Mouse (Mus musculus) T-helper 1 cell (primary cell): ENCODE measurements around the gene DXBay18.
"Not testable (repeated sequence)": the region's sequence is repeated elsewhere in the genome, so short reads cannot be mapped to it uniquely, and the experiment has no call there.

Source experiments
- in situ Hi-C: fragments of 300-600 bp; cut with MboI, MseI; formaldehyde crosslinking; loops from one replicate; pipeline ENCODE4 v1.15.1; 2025; ENCODE audit warnings: high pct_unique_total_duplicates

Gene DXBay18

GRCm38 (mm10) chrX:73149350-73149749, at the start of gene DXBay18:
Gene DXBay18, minus strand, starts transcription at chrX:73149450.
- in situ Hi-C loops, result not testable (repeated sequence)

GRCm38 (mm10) chrX:73191934-73192333, 42.7 kb upstream of the DXBay18 start, which contains the start of gene Xlr3b:
Gene Xlr3b, plus strand, starts transcription at chrX:73192207.
- in situ Hi-C loops, result loop anchor here (5.0 kb wide), 1 partner anchor 1500 kb away; no protein-coding TSS in a partner anchor

GRCm38 (mm10) chrX:73176889-73177288, 27.6 kb upstream of the DXBay18 start, which contains the start of gene Spin2d:
Gene Spin2d, minus strand, starts transcription at chrX:73176989.
- in situ Hi-C loops, result not testable (repeated sequence)

- in situ Hi-C loops, result not testable (repeated sequence)
Measured at GRCm38 (mm10) chrX:73148496-73148895, 754 bp downstream of the DXBay18 start, which contains the start of gene Xlr5b. Gene Xlr5b, plus strand, starts transcription at chrX:73148796.

GRCm38 (mm10) chrX:73143218-73143618, 6.0 kb downstream of the DXBay18 start:
- in situ Hi-C loops, result not testable (repeated sequence)

GRCm38 (mm10) chrX:73122859-73123829, 26.1 kb downstream of the DXBay18 start:
- in situ Hi-C loops, result not testable (repeated sequence)

GRCm38 (mm10) chrX:73116747-73117146, 32.5 kb downstream of the DXBay18 start, which contains the start of gene Gm14685:
Gene Gm14685, plus strand, starts transcription at chrX:73117047.
- in situ Hi-C loops, result not testable (repeated sequence)

GRCm38 (mm10) chrX:73096941-73097508, 52.2 kb downstream of the DXBay18 start, which contains the start of gene Xlr3a:
Gene Xlr3a, minus strand, starts transcription at chrX:73097095.
- in situ Hi-C loops, result loop anchor here (5.0 to 10.0 kb wide), 2 partner anchors 1598 to 1810 kb away; no protein-coding TSS in a partner anchor
